Mouse (Mus musculus): ENCODE results near the gene Slc26a8. TPM values are rescaled to one million over a fixed set of nuclear protein-coding genes. Genes with fewer than 3 reads are reported as not detected.
A peak's percentile ranks its signal among the peaks of the same experiment; 100 is the strongest.

The Slc26a8 gene
- polyA plus RNA-seq, 1 experiment from 2014 or later, result 0.24 TPM

GRCm38 (mm10) chr17:28682311-28683084 lies 7.5 kb downstream of the Slc26a8 start:
- no peak overlapping the region for H3K9ac ChIP-seq (ENCODE audit: low read length)
- H3K4me1 ChIP-seq (replicated peaks; ENCODE audit: control insufficient read depth, insufficient read depth), result no peaks in the 10 kb centered on the region
- no peak overlapping the region for H3K4me2 ChIP-seq (replicated peaks; ENCODE audit: low read depth)
- DNase-seq (ENCODE audit: low spot score) (no peak), ATAC-seq (ENCODE audit: low FRiP score, low TSS enrichment) (no peak)
- WGBS, result 75% methylated on average over 13 of the region's 13 CpGs
- H3K36me3 ChIP-seq (ENCODE audit: control insufficient read depth, insufficient read depth, low read length), result no peaks in the 10 kb centered on the region
- no peak overlapping the region for H3K4me3 ChIP-seq (ENCODE audit: low read depth, low read length)
- no peaks in the 10 kb centered on the region for H3K9me3 ChIP-seq (ENCODE audit: control insufficient read depth, low read length)
- no peak overlapping the region for H3K27ac ChIP-seq (replicated peaks)
- TF ChIP-seq EP300 (optimal IDR thresholded peaks at IDR 0.05), result no peak
- TF ChIP-seq CTCF (IDR thresholded peaks at IDR 0.05; ENCODE audit: low read depth), result no peak
- H3K27me3 ChIP-seq (ENCODE audit: control insufficient read depth, insufficient read depth, low read length), result no peaks in the 10 kb centered on the region

GRCm38 (mm10) chr17:28659564-28659963 lies 30.5 kb downstream of the Slc26a8 start:
- no peaks in the 10 kb centered on the region for H3K9me3 ChIP-seq (ENCODE audit: control insufficient read depth, low read length)

GRCm38 (mm10) chr17:28657936-28658335 lies 32.1 kb downstream of the Slc26a8 start:
- H3K36me3 ChIP-seq (ENCODE audit: control insufficient read depth, insufficient read depth, low read length), result no peaks in the 10 kb centered on the region
- no peak overlapping the region for H3K4me2 ChIP-seq (replicated peaks; ENCODE audit: low read depth)
- H3K27ac ChIP-seq (replicated peaks), result no peak overlapping the region
- no peak for DNase-seq (ENCODE audit: low spot score)
- no peaks in the 10 kb centered on the region for H3K27me3 ChIP-seq (ENCODE audit: control insufficient read depth, insufficient read depth, low read length)
- no peaks in the 10 kb centered on the region for H3K4me1 ChIP-seq (replicated peaks; ENCODE audit: control insufficient read depth, insufficient read depth)
- H3K9ac ChIP-seq (ENCODE audit: low read length), result no peak overlapping the region
- WGBS, result 33% methylated on average over 4 of the region's 4 CpGs
- no peak for ATAC-seq (ENCODE audit: low FRiP score, low TSS enrichment)
- no peak overlapping the region for H3K4me3 ChIP-seq (ENCODE audit: low read depth, low read length)
- no peaks in the 10 kb centered on the region for H3K9me3 ChIP-seq (ENCODE audit: control insufficient read depth, low read length)
- no peak for TF ChIP-seq CTCF (IDR thresholded peaks at IDR 0.05; ENCODE audit: low read depth)
- no peak for TF ChIP-seq EP300 (optimal IDR thresholded peaks at IDR 0.05)

More at GRCm38 (mm10) chr17:28659564-28659963, 30.5 kb downstream of the Slc26a8 start:
- 41% methylated on average over 6 of the region's 6 CpGs for whole genome bisulfite sequencing
- Histone ChIP-seq H3K27me3 (ENCODE audit: control insufficient read depth, insufficient read depth, low read length) (no peaks in the 10 kb centered on the region), H3K4me2 (replicated peaks; ENCODE audit: low read depth) (no peak overlapping the region), H3K36me3 (ENCODE audit: control insufficient read depth, insufficient read depth, low read length) (no peaks in the 10 kb centered on the region), H3K4me3 (ENCODE audit: low read depth, low read length) (no peak overlapping the region), H3K27ac (replicated peaks) (no peak overlapping the region), H3K9ac (ENCODE audit: low read length) (no peak overlapping the region), H3K4me1 (replicated peaks; ENCODE audit: control insufficient read depth, insufficient read depth) (no peaks in the 10 kb centered on the region)
- DNase-seq (ENCODE audit: low spot score), result no peak
- no peak for TF ChIP-seq EP300 (optimal IDR thresholded peaks at IDR 0.05)
- no peak for TF ChIP-seq CTCF (IDR thresholded peaks at IDR 0.05; ENCODE audit: low read depth)
- no peak for ATAC-seq (ENCODE audit: low FRiP score, low TSS enrichment)

GRCm38 (mm10) chr17:28650268-28650667 lies 39.8 kb downstream of the Slc26a8 start:
- Histone ChIP-seq H3K4me1 (replicated peaks; ENCODE audit: control insufficient read depth, insufficient read depth) (no peaks in the 10 kb centered on the region), H3K4me3 (ENCODE audit: low read depth, low read length) (no peak overlapping the region), H3K27ac (replicated peaks) (no peak overlapping the region), H3K9ac (ENCODE audit: low read length) (no peak overlapping the region), H3K9me3 (ENCODE audit: control insufficient read depth, low read length) (no peaks in the 10 kb centered on the region), H3K36me3 (ENCODE audit: control insufficient read depth, insufficient read depth, low read length) (no peaks in the 10 kb centered on the region), H3K4me2 (replicated peaks; ENCODE audit: low read depth) (no peak overlapping the region), H3K27me3 (ENCODE audit: control insufficient read depth, insufficient read depth, low read length) (no peaks in the 10 kb centered on the region)
- DNase-seq (ENCODE audit: low spot score) (no peak), ATAC-seq (ENCODE audit: low FRiP score, low TSS enrichment) (no peak)
- WGBS, result 70% methylated on average over 3 of the region's 3 CpGs
- TF ChIP-seq EP300 (optimal IDR thresholded peaks at IDR 0.05) (no peak), CTCF (IDR thresholded peaks at IDR 0.05; ENCODE audit: low read depth) (no peak)

- Histone ChIP-seq H3K9ac (ENCODE audit: low read length) (no peak overlapping the region), H3K4me1 (replicated peaks; ENCODE audit: control insufficient read depth, insufficient read depth) (no peaks in the 10 kb centered on the region), H3K4me2 (replicated peaks; ENCODE audit: low read depth) (no peak overlapping the region), H3K9me3 (ENCODE audit: control insufficient read depth, low read length) (no peaks in the 10 kb centered on the region), H3K36me3 (ENCODE audit: control insufficient read depth, insufficient read depth, low read length) (no peaks in the 10 kb centered on the region), H3K4me3 (ENCODE audit: low read depth, low read length) (no peak overlapping the region), H3K27me3 (ENCODE audit: control insufficient read depth, insufficient read depth, low read length) (no peaks in the 10 kb centered on the region), H3K27ac (replicated peaks) (no peak overlapping the region)
- DNase-seq (ENCODE audit: low spot score) (peak; percentile 70), ATAC-seq (ENCODE audit: low FRiP score, low TSS enrichment) (peak; percentile 69; the same call in 1 of the 2 replicates)
- TF ChIP-seq CTCF (IDR thresholded peaks at IDR 0.05; ENCODE audit: low read depth), result peak; percentile 85
- TF ChIP-seq EP300 (optimal IDR thresholded peaks at IDR 0.05), result no peak
- 40% methylated on average over 6 of the region's 6 CpGs for WGBS
Measured at GRCm38 (mm10) chr17:28648607-28649370, 41.2 kb downstream of the Slc26a8 start.

GRCm38 (mm10) chr17:28646221-28646620 lies 43.8 kb downstream of the Slc26a8 start:
- H3K27ac ChIP-seq (replicated peaks), result no peak overlapping the region
- whole genome bisulfite sequencing, result 72% methylated on average over 3 of the region's 3 CpGs
- ATAC-seq (ENCODE audit: low FRiP score, low TSS enrichment), result no peak
- H3K4me1 ChIP-seq (replicated peaks; ENCODE audit: control insufficient read depth, insufficient read depth), result no peaks in the 10 kb centered on the region
- H3K9ac ChIP-seq (ENCODE audit: low read length), result no peak overlapping the region
- H3K36me3 ChIP-seq (ENCODE audit: control insufficient read depth, insufficient read depth, low read length), result no peaks in the 10 kb centered on the region
- no peaks in the 10 kb centered on the region for H3K27me3 ChIP-seq (ENCODE audit: control insufficient read depth, insufficient read depth, low read length)
- no peak for DNase-seq (ENCODE audit: low spot score)
- H3K4me2 ChIP-seq (replicated peaks; ENCODE audit: low read depth), result no peak overlapping the region
- TF ChIP-seq CTCF (IDR thresholded peaks at IDR 0.05; ENCODE audit: low read depth), result no peak
- no peak for TF ChIP-seq EP300 (optimal IDR thresholded peaks at IDR 0.05)
- H3K4me3 ChIP-seq (ENCODE audit: low read depth, low read length), result no peak overlapping the region
- H3K9me3 ChIP-seq (ENCODE audit: control insufficient read depth, low read length), result no peaks in the 10 kb centered on the region

Data from stomach, postnatal 0 days (tissue).